Mouse (Mus musculus) embryo, embryonic 11 days (tissue): Measurements from ENCODE around the gene Maml3.

Source experiments
- DNase-seq: peaks from one replicate; pipeline ENCODE4 v3.0.0-alpha.2; 2015

The Maml3 gene

DNA sequence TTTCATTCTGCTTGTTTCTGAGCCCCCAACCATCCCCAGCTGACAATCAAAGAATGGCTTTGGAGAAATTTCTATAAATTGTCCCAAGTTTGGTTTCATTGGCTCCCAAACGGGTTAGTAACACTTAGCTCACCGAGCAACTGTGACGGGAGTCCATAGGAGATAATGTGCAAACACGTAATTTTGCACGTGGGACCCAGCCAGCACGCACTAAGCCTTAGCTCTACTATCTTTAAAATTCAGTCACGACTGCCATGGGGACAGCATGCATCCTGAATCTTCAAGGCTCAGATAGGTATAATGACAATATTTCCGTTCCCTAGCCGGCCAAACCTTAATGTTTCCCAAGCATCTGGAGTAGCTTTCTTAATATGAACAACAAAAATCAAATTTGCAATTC lies 243.2 kb downstream of the Maml3 start:
- no peak for DNase-seq

DNA sequence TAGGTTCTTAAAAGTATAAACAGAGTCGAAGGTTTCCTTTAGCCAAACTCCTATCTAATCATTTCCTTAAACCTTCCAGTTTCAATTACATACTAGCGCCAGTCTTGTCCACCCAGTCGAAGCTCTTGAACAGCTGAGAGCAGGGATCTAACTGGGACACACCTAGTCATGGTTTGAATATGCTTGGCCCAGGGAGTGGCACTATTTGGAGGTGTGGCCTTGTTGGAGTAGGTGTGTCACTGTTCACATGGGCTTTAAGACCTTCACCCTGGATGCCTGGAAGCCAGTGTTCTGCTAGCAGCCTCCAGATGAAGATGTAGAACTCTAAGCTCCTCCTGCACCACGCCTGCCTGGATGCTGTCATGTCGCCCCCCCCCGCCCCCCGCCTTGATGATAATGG lies 244.4 kb downstream of the Maml3 start:
- DNase-seq: no peak

DNA sequence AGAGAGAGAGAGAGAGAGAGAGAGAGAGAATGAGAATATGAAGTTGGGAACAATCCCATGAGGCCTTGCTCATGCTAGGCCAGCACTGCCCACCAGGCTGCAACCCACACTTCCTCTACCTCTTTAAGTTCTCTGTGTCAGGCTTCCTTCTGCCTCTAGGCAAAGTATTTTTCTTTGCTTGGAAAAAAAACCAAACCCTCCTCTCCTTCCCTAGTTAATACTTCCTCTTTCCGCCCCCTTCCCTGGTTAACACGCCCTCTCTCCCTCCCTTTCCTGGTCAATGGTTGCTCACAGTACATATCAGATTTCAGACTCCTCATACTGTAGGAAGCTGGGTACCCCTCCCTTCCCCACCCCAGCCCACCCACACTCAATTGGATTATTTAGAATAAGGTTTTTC lies 245.7 kb downstream of the Maml3 start:
- peak; percentile 22 for DNase-seq

DNA sequence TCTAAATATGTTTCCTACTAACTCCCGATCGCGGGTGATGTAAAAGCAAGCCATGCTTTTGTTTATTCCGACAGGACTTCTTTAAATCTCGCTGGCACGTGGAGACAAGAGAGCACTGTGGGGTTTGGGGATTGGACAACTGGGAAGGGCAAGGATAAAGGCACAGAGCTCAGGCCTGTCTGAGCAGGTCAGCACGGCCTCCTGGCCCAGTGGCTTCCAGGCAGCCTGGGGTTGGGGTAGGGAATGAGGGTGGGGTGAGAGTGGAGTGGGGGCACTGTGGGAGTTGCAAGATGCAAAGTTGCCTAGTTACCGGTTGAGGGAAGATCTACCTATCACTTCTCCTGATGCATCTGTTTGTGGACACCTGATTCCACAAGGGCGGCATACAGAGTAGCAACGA lies 250.7 kb downstream of the Maml3 start:
- no peak for DNase-seq

DNA sequence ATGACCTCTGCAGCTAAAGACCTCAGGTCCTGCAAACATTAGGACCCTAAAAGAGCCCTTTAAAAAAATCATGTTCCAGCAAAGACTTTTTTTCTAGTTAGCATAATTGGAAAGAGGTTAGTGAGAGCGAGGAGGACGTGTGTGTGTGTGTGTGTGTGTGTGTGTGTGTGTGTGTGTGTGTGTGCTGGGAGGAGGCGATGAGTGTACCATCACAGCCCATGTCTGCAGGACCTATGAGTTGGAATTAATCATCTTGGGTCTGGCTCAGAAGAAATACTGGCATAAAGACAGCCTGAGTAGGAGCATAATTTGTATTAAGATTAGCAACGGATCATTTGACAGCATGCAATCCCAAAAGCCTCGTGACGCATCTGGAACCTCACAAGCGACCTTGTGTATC lies 251.3 kb downstream of the Maml3 start:
- DNase-seq: no peak

DNA sequence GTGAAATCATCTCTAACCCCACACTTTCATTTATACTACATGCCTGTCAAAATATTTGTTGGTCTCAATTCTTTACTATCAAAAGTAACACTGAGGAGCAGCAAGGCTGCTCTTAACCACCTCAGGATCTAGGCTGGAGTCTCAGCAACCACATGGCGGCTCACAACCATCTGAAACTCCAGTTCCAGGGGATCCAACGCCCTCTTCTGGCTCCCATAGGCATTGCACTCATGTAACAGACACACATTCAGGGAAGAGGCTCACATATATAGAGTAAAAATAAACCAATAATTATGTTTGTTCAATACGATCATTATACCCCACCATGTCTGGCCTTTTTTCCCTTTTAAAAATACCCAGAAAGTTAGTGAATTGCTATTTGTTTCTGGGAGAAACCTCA lies 252.2 kb downstream of the Maml3 start:
- no peak for DNase-seq

DNA sequence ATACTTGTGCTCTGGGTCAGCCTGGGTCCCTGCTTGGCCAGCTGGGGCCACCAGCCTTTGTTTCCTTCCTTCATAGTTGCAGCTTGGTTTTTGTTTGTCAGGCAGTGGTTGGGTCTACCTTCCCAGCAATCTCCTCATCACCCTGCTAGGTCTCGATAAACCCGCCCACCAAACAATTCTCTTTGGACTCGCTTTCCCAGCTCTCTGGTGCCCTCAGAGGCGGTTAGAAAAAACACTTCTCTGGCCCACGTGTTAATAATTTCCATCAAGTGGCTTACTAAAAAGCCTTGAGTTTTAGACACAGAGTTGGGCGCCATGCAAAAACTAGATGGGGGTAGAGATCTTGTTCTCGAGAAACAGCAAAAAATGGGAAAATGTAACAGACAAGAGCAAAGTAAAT lies 253.3 kb downstream of the Maml3 start:
- peak; percentile 49 for DNase-seq

DNA sequence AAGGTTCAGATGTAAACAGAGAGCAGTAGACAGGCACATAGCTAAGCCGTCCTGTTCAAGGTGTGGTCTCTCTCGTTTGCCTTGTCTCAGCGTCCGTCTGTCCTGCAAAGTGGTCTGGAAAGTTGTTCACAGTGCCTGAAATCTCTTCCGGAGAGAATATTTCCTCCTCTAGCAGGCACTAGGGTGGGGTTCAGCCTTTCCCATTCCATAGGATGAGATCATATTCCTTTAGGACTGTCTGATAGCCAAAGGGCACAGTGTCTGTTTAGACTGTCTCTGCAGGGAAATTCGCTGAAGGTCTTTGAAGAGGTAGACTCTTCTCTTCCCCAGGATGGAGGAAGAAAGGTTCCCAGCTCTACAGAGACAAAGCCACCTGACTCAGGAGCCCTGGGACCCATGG lies 255.4 kb downstream of the Maml3 start:
- DNase-seq: no peak

DNA sequence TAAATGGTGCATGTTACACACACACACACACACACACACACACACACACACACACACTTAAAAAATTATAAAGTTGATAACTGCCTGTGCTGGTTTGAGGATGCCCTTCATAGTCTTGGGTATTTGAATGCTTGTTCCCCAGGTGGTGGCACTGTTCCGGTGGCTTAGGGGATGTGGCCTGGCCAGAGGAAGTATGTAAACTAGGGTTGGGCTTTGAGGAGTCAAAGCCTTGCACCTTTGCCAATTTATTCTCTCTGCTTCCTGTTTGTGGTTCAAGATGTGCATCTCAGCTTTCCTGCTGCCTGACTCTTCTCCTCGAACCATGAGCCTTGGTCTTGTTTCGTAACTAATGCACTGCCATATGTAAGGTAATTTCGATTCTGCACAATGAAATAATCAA lies 257.6 kb downstream of the Maml3 start:
- no peak for DNase-seq

DNA sequence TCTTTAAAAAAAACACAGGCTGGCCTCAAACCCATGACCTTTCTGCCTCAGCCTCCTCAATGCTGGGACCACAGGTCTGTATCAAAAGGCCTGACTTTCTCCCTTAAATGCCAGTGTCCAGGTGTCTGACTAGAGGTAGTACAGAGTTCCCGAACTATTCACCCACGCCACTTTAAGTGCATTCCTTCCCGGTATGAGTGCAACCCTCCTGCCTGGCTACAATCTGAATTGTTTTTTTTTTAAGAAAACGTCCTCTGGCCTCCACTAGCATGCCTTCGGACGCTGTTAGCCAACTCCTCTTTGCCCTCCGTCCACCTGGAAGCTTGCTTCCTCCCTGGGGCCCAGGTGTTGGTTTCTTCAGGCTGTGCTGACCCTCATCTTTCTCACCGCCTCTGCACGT lies 260.6 kb downstream of the Maml3 start:
- no peak for DNase-seq

DNA sequence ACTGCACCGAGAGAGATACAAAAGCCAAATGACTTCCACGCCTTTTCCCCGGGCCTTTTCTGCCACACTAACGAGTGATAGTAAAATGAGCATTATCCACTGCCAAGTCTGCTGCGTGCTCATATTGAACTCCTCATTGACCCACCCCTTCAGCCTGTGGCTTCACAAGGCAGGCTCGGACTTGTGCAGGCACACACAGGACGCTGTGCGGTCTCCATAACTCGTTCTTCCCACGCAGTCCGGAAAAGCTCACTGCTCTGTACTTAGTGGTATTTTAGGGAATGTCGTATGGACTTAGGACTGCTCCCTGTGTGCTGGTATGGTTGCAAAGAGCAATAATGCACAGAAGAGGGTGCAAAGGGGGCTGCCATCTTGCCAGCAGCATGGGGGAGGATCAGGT lies 262.7 kb downstream of the Maml3 start:
- DNase-seq: no peak

DNA sequence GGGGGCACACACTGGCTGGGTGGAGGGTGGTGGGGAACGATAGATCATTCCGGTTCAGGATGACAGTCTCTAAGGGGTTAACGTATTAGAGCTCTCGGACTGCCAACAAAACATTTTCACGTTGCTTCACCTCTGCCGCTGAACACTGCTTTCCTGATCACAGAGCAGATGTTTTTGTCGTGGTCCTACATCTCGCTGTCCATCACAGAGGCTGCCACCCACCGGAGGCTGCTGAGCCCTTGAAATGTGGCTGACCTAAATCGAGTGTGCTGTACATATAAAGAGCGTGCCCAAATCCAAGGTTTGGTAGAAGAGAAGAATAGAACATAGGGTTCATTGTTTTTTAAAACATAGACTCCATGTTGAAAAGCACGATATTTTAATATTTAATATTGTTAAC lies 263.3 kb downstream of the Maml3 start:
- no peak for DNase-seq

DNA sequence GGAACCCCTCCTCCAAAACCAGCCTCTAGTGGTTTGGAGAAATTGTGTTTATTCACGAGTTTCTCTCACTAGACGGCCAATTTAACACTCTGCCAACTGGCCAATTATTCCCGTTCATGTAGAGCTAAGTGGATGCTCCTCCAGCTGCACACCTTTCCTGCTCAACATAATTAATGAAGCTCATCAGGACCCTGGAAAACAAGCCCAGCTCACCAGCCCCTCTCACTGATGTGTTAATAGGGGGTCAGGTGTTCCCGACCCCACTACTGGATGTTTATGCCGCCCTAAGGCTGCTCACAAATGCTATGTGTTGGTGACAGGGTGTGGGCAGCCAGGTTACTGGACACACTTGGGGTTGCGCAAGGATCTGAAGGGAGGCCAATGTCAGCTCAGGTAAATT lies 263.7 kb downstream of the Maml3 start:
- DNase-seq: no peak

DNA sequence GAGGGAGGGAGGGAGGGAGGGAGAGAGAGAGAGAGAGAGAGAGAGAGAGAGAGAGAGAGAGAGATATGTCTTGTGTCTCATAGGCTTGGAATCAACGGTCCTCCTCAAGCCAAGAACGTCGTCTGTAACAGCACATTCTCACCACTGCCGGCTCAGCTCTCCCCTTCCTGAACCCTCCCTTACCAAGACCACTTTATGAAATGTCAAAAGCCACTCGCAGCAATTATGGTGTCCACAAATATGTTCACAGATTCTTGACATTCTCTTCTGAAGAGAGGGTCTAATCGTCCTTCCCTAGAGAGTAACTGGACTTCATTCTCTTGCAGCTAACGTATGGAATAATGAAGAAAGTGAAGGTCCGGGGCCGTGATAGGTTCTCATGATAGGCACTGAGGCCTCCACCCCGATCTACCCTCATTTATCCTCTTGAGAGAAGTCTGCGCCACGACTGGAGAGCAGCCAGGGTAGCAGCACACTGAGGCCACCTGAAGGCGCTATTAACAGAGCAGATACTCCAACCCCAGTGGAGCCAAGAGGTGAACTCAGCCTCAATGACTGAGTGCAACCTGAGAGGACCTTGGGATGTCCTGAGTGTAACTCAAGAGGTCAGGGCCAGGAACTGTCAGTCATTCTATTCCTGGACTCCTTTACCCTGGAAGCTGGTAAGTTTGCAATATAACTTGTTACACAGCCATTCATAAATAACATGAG lies 264.6 kb downstream of the Maml3 start:
- no peak for DNase-seq

DNA sequence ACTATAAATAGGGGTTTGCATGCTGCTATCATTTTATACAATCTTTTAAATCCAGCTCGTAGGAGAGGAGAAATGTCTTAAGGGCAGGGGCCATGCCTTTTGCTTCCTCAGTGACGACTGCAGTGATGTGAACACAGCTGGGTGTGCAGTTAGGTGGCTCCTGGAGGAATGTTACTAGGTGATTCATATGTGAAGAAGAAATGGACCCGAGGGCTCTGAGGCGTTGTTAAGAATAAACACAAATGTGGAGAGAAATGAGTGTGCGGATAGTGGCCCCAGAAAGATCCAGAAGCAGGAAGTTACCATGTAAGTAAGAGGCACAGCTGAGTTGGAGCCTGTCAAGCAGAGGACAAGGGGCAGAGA lies 265.5 kb downstream of the Maml3 start:
- no peak for DNase-seq

DNA sequence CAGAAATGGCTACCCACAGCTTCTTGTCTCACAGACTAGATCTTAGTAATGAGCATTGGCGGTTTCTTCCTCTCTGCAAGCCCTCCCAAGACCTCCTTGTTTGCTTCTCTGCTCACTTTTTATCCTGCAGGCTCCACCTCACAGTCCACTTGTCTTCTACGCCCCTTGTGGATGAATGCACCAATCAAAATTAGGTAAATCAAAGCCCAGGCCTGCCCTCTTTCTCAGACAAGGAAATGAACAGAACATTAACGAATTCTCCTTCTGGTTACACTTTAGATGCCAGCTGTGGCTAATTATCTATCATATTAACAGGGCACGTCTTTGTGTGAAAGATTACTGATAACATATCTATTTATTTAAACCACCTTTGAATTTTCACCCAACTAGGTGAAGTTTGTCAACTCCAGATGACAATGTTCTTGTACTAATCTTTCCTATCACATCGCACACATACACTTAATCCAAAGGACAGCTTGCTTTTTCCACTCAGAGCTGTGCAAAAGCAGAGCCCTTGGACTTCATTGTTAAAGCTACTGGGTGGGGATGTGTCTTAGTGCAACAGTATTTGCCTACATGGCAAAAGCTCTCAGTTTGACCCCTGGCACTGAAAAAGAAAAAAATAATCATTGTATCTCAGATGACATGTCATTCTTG lies 266.1 kb downstream of the Maml3 start:
- DNase-seq: no peak

DNA sequence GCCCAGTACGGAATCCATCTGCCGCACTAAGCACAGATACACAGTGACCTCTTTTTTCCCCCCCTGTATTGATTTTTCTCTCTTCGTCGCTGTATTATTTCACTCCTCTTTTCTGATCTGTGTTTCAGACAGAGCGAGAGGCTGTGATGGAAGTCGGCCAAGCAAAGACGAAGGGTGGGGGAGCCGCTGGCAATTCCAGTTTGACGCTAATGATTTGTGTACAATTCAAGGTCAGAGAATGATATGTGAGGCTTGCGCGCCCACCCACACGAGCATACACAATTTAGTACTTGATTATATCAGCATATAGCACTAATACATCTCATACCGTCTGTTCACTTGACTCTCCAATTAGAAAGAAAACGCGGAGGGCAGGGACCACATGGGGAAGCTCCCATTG lies 271.9 kb downstream of the Maml3 start:
- DNase-seq: no peak

DNA sequence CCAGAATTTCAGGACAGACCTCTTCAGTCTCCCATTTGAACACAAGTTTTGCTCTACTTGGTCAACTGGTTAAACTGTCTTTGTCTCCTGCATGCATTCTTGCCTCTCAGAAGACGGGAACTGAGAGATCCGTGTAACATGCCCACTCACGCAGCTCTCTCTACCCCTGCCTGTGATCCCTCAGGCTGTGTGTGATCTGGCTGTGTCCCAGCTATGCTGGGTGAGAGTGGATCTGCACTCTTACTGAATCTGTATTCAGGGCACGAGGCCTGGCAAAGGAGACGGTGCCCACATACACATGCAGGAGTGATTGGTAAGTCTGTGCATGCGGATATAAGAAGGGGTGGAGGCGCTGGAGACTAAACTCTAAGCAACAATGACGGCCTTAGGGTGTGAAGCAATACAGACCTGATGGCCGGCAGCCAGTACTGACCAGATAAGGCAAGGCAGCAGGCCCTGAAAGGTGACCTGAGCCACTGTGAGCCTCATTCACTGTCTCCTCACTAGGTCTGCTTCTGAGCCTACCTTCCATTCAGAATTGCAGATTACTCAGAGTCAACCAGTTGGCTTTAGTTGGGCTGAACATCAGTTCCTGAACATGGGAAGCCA lies 274.0 kb downstream of the Maml3 start:
- DNase-seq: no peak

DNA sequence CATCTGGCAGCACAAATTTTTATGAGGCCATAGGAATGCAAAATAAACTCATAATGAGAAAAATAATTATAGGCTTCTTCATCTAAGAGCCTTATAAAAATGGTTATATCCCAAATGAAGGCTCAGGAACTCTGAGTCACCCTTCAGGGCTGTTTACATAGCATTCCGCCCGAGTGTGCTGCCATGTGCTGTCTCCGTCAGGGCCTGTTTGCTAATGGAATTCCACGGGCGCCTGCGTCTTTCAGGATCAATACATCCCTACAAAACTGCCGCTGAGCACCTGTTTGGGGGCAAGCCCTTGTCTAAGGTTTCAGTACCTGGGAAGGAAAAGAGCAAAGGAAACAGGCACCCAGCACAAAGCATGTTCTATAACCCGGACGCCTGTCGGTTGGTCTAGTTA lies 279.3 kb downstream of the Maml3 start:
- no peak for DNase-seq

DNA sequence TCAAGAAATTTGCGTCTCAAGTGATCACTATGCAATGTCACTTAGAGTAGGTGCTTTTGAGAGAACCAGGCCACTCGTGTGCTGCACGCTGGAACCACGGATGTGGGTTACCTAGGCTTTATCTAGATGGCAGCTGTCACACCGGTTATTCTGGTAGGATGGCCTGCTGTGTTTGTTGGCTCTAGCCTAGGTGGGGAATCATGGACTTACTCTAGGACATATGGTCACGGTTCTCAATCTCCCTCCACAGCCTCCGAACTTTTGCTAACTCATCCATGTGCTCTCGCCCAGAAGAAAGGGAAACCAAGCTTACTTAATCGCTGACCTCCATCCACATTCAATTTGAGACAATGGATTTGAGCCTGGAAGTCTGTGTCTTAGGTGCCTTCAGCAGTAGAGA lies 280.4 kb downstream of the Maml3 start:
- no peak for DNase-seq

DNA sequence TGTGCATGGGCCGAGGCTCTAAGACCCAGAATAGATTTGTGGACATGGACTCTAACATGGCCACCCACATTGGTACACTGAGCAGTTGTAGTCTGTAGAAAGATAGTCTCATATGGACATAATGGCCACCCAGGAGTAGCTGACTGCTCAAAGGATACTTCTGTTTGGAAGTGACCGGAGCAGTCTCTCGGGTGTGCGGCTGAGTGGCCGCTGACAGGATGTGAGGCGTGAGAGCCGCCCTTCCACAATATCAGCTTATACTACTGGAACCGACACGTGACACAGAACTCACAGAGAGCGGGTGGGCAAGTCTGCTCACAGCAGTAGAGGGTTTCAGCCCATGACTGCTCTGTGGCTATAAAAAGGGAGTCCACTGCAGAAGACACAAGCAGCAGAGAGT lies 283.3 kb downstream of the Maml3 start:
- no peak for DNase-seq

DNA sequence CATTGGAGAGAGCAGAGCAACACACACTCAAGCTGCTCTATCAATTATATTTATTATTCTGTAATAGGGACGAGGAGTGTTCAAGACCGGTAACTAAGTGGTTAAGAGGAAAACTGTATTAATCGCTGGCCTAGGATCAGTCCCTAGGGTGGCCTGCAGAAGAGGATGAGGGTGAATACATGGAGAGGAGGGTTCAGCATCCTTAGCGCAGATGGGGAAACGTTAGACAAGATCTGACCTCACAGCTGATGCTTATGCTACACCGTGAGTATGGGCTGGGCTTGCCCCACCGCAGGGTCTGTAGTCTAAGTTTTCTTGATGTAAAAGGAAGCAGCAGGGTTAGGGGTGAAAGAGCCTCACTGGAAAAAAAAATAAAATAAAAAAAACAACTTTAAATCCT lies 285.8 kb downstream of the Maml3 start:
- no peak for DNase-seq

DNA sequence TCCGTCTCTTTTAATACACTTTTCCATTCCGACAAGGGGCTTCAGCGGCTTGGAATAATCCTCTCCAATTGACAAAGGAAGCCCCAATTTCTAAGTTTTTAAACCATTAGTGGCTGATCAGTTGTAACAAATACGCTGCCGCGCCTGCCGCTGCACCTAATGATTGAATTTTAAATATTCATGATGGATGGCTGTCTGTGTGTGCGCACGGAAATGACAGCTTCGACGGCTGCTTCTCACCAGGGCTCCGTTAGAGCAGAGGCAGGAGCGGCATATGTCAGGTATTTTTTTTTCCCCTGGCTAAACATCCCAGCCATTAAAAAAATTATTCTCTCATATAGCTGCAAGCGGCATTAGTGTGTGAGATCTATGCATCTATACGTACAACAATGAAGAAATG lies 287.0 kb downstream of the Maml3 start:
- no peak for DNase-seq

DNA sequence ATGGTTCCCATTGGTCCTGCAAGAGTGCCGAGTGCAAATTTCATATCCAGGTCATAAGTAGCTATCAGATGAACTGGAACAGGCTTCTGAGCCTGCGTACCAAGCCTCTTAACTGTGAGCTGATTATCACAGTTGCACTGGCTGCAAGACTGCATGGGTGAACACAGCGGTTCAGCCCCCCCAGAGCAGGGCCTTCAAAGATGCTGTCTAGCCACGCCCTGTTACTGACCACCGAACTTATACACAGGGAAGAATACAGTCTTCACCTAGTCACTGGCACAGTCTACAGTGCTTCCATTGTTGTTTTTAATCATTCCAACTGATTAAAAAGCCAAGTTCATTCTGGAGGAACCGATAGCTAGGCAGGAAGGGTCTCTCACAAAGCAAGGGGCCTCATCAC lies 287.5 kb downstream of the Maml3 start:
- DNase-seq: no peak
